Mouse (Mus musculus): ENCODE data around the gene Lrrn4cl. TPM values are rescaled to one million over a fixed set of nuclear protein-coding genes. Genes with fewer than 3 reads are reported as not detected.

Lrrn4cl gene
- total RNA-seq (2023): 0.61 TPM

DNA sequence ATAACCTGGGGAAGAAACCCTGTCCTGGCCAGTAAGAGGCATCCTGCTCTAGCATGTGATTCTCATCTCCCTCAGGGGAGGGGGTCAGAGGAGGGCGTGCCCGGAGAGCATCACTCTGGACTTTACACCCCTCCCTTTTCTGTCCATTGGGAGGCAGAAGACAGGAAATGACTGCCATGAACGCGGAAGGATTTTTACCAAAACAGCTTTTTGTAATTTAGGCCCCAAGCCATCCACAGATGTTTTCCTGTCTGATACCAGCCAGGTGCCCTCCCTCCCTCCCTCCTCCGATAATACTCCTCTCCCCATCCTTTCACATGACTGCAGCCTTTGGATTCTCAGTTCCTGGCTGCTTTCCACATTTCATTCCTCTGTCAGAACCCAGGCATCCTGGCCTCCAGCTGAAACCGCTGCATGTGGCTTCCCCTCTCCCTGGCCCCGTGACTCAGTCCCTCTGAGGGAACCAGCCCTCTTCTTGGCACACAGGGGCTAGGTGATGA lies at the start of gene Lrrn4cl:
Gene Lrrn4cl, plus strand, starts transcription at position 367 of the 500 bp plus-strand sequence.

DNA sequence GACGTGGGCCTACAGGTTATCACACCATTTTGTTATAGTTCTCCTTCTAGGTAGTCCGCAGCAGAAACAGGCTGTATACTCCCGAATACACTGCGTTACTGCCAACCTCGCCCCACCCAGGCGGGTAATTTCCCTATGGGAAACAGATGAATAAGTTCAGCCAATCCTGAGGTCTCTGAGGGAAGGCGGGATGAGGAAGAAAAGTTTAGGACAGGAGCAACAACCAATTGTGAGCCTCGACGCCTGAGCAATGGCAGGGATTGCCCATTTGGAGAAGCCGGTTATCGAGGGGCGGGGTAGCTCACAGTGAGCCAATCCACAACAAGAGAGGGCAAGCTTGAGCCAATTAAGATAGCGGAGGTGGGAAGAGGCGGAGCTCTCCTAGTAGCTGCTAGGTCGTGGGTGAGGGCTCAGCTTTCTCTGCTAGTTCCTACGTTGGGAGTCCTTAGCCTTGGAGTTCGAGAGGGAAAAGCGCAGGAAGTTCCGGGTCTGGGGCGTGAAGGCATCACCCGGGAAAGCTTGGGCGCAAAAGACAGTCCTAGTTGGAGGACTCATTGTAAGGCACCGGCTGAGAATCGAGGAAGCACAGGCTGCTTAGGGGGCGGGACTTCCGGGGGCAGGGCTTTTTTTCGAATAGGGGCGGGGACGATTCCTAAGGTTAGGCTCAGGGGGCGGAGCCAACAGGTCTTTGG lies 48.3 kb upstream of the Lrrn4cl start, which contains the start of gene Zbtb3:
Gene Zbtb3, plus strand, starts transcription at position 426 of the 692 bp plus-strand sequence.

DNA sequence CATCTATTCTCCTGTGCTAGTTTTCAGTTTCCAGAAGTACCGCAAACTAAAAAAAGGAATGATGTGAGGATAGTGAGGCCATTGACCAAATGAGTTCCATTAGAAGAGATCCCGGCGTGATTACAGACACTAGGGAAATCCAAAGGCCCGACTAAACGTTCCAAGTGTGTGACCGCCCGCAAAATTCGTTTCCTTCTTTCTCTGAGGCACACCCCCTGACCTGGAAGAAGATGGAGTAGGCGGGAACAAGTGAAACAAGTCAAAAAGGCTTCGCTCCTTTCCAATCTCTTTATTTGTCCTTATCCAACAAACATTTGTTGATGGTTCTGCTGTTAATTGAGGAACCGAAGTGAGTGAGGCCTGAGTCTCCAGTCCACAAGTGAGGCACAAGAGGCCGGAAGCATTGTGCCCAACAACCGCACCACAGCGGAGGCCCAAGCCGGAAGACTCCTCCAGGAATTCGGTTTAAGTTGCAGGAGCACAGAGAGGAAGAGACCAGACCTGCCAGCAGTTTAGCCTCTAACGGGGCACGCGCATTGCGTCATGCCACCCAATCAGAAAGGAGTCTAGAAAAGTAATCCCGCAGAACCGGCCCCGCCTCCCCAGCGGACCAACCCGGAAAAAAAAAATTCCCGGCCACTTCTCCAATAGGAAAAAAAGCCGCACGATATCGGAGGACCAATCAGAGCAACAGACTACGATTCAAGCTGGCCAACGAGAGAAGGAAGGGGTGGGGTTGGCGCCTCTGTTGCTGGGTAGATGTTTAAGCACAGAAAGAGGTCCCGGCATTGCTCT lies 31.6 kb upstream of the Lrrn4cl start, which contains the start of gene Ttc9c:
Gene Ttc9c, minus strand, starts transcription at position 533 of the 795 bp plus-strand sequence.

GRCm38 (mm10) chr19:8819596-8820423 lies 30.8 kb upstream of the Lrrn4cl start, which contains the start of gene Hnrnpul2:
Hnrnpul2 (plus strand) TSS chr19:8820010.

GRCm38 (mm10) chr19:8829660-8830059 lies 20.9 kb upstream of the Lrrn4cl start, which contains the start of gene AC129217.1:
AC129217.1 (plus strand) TSS chr19:8829773.

GRCm38 (mm10) chr19:8837251-8837791 lies 13.2 kb upstream of the Lrrn4cl start, which contains the start of gene Bscl2:
Bscl2 (plus strand) TSS chr19:8837467.

DNA sequence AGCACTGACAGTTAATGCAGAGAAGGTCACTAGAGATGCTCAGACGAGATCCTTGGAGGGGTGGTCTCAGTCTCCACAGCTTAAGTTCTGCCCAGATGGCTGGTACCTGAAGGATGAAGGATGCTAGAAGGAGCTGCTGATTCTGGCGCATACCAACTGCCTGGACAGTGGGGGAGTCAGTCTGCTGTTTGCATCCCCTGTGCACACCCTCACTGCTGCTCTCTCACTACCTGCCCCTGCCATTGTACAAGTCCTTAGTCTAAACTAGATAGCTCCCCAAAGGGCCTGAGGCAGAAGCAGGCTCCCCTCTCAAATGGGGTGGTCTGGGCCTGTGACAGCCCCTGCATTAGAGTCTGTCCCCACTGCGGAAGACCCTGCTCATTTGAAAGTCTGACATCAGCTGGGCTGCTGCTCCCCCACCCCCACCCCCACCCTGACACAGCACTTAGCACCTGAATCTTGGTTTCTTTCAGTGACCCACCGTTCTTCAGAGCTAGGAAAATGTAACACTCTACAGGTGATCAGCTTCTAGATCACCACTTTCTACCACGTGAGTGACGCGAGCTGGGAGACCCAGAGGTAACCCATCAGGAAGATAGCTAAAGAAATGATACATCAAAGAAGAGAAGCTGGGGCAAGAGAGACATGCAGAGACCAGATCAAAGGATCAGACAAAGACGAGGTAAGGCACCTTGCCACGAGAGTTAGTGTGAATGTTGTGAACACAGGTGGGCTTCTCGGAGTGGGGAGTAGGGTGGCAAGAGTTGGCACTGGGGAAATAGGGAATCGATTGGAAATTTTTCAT lies 11.3 kb upstream of the Lrrn4cl start, which contains the start of gene Gng3:
Gene Gng3, minus strand, starts transcription at position 92 of the 805 bp plus-strand sequence.

DNA sequence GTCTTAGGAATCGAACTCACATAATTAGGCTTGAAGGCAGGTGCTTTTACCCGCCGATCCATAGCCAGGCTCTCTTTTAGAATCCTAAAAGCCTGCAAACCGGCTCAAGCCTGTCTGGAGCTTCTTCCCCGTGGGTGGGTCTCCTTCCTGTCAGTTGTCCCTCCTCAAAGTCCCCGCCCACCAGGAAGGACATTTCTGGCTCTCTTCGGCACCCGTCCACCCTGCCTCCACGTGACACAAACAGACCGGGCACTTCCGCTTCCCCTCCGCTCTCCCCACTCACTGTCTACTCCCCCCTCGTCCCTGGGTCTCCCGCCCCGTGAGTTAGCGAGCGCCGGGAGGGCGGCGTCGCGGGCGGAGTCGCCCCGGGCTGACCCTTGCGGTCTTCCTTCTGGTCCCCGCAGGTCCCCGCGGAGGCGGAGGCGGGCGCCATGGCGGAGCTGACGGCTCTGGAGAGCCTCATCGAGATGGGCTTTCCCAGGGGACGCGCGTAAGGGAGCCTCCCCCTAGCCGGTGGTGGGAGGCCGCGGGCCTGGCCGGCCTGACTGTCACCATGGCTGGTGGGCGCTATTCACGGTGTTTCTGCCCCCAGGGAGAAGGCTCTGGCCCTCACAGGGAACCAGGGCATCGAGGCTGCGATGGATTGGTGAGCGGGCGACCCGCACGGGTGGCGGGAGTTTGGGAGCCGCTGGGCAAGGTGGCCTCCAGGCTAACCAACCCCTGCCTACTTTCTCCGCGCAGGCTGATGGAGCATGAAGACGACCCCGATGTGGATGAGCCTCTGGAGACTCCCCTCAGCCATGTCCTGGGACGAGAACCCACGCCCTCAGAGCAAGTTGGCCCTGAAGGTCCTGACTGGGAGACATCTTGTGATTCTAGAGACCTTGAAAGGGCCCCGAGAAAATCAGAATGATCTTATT lies 21.0 kb downstream of the Lrrn4cl start, which contains the start of gene Ubxn1:
Gene Ubxn1, plus strand, starts transcription at position 230 of the 920 bp plus-strand sequence.

GRCm38 (mm10) chr19:8880311-8881033 lies 29.9 kb downstream of the Lrrn4cl start, which contains the start of gene Uqcc3:
Uqcc3 (minus strand) TSS chr19:8880923.

DNA sequence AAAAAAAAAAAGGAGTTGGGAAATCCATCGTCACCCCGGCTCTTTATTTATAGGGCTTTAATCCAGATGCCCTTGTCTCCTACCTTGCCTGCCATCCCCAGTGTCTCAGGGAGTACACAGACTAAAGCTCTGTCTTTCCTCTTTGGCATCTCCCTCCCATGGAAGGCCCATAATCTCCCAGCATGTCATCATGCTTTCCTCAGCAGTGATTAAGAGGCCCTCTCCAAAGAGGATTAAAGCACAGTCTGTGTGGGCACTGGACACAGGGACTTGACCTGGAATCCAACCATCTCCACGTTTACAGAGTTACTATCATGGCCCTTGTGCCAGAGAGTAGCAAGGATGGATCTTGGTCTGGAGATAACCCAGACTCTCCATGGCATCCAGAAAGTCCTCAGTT lies 33.0 kb downstream of the Lrrn4cl start, which contains the start of the genes Lbhd1 and Gm49403:
Gene Lbhd1, plus strand, starts transcription at position 117 of the 400 bp plus-strand sequence.
Gene Gm49403, plus strand, starts transcription at position 315 of the 400 bp plus-strand sequence.

DNA sequence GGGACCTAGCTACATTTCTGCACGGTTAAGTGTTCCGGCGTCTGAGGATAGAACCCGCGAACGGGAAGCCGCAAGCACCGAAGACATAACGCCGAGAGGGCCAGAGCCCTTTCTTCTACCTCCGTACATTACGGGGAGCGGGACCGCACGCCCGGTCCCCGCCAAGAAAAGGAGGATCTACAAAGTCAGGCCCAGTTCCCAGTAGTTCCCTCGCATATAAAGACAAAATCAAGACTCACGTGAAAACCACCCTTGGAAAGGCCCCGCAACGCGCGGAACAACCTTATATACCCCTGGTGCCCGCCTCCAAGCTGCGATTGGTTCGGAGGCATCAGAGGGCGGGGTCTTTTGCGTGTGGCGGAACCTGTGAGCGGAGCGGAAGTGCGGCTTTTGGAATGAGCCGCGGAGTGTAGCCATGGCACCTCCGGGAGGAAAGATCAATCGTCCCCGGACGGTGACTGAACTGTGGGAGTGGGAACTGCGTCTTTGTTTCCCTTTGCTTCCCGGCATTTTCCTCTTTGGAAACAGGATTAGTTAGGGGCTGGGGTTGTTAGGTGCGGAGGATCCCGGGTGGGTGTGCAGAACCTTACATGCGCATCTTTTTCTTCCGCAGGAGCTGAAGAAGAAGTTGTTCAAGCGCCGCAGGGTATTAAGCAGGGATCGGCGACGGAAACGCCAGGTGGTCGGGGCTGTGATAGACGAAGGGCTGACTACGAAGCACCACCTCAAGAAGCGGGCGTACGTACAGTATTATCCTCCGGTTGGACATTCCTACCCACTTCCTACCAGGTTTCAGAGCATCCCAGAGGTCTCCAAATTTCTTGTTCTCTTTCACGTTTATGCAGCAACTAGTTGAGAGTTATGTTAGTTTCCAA lies 38.2 kb downstream of the Lrrn4cl start, which contains the start of the genes 1810009A15Rik and Gm49416:
Gene 1810009A15Rik, plus strand, starts transcription at position 343 of the 875 bp plus-strand sequence.
Gene Gm49416, plus strand, starts transcription at position 416 of the 875 bp plus-strand sequence.

DNA sequence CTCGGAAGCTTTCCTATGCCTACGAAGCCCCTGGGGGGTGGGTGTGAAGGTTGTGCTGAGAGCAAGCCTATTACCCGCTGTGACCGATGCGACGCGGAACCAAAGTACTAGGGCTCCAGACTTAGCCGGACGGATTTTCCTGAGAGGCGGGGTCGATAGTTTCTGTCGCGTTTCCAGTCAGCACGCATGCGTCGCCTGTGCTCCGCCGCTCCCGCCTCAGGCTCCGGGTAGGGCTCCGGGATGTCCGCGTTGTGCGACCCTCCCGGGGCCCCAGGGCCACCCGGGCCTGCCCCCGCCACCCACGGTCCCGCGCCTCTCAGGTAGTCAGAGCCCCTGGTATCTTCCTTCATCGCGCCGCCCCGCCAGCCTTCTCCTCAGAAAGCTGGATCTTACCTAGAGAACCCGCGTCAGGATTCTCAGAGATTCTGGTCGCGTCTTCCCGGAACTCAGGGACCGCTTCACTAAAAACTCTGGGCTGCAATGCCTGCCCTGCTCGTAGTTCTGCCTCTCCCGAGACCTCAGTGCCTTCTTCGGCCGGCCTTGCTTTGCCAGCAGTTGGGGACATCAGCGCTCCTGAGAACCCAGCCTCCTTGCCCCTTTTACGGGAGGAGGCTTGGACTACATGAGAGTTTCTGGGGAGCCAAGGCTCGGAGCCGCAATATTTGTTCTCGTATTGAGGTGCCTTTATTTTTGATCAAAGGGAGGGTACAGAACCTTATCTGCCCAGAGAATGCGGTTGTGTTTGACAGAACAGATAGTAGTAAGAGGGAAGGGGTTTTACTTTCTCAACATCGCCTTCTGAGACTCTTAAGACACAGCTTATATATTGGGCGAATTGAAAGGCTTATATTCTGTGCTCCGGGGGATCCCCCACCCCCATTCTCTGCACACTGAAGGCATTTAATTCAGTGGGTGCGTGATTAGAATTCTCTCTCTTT lies 42.5 kb downstream of the Lrrn4cl start, which contains the start of gene Ints5:
Gene Ints5, plus strand, starts transcription at position 177 of the 938 bp plus-strand sequence.

GRCm38 (mm10) chr19:8897865-8898495 lies 47.4 kb downstream of the Lrrn4cl start, which contains the start of gene Ganab:
Ganab (plus strand) TSS chr19:8898071.

All from CD8-positive naive resting alpha-beta T cell, adult 57 days (primary cell).